Mouse (Mus musculus) G1E (cell line): ENCODE data around the gene Kif23. TPM values are rescaled to one million over a fixed set of nuclear protein-coding genes. Genes with fewer than 3 reads are reported as not detected.
A peak's percentile ranks its signal among the peaks of the same experiment; 100 is the strongest.

Source experiments
- ATAC-seq: 2 replicates; pipeline ENCODE4 v1.8.0; 2016; ENCODE audit warnings: mild to moderate bottlenecking; ENCODE audit not compliant: insufficient number of reproducible peaks, poor library complexity, low FRiP score, severe bottlenecking; ENCODE audit errors: extremely low read depth
- DNase-seq: peaks from one replicate; pipeline ENCODE4 v3.0.0; 2012; ENCODE audit warnings: low spot score
- H3K27me3 ChIP-seq: 2 replicates; pipeline ENCODE4 v1.6.1; 2012; ENCODE audit warnings: mild to moderate bottlenecking, low read length, inconsistent platforms; ENCODE audit not compliant: insufficient read depth
- H3K36me3 ChIP-seq: replicated peaks from 2 replicates; pipeline ENCODE3; 2012; ENCODE audit warnings: mild to moderate bottlenecking, inconsistent platforms
- H3K4me1 ChIP-seq: 2 replicates; pipeline ENCODE4 v1.6.1; 2012; ENCODE audit warnings: low read depth, low read length, inconsistent platforms, mixed read lengths; ENCODE audit not compliant: insufficient read depth
- H3K4me3 ChIP-seq: 2 replicates; pipeline ENCODE4 v1.5.1; 2012; ENCODE audit warnings: low read depth, mild to moderate bottlenecking, inconsistent platforms, low read length, moderate library complexity, mixed read lengths
- H3K9me3 ChIP-seq: replicated peaks from 2 replicates; pipeline ENCODE4 v1.6.1; 2012; ENCODE audit warnings: inconsistent platforms
- CTCF ChIP-seq: IDR thresholded peaks from 2 replicates; pipeline ENCODE4 v1.5.1; 2012; ENCODE audit warnings: low read depth, low read length, inconsistent platforms, mixed read lengths
- GATA1 ChIP-seq: IDR thresholded peaks from 2 replicates; pipeline ENCODE4 v1.6.1; 2012; ENCODE audit warnings: borderline replicate concordance, low read length, inconsistent platforms, mixed read lengths
- GATA2 ChIP-seq: IDR thresholded peaks from 2 replicates; pipeline ENCODE4 v1.6.1; 2012; ENCODE audit warnings: low read depth, low read length, inconsistent platforms, borderline replicate concordance
- POLR2AphosphoS5 ChIP-seq: IDR thresholded peaks from 2 replicates; pipeline ENCODE4 v1.6.1; 2012; ENCODE audit warnings: low read depth, low read length, inconsistent platforms; ENCODE audit not compliant: insufficient replicate concordance
- TAL1 ChIP-seq: conservative IDR thresholded peaks from 2 replicates; pipeline ENCODE4 v1.6.1; 2012; ENCODE audit warnings: low read depth, low read length, inconsistent platforms, mixed read lengths
- polyA plus RNA-seq: library from polyadenylated mRNA; stranded (reverse); fragments of >175 nt; gene quantifications from 2 replicates; pipeline ENCODE4 v1.2.3, GENCODE M21; 2012
- total RNA-seq, 2 experiments: library from RNA; stranded (forward) in 1 of 2; stranded (reverse) in 1 of 2; fragments of 200-1000 nt in 1 of 2; fragments of >200 nt in 1 of 2; fragmentation: Nextera tagmentation in 1 of 2; gene quantifications; 2 replicates each; pipeline ENCODE4 v1.2.3; 2014 to 2017

The Kif23 gene
- total and polyA plus RNA-seq, 3 experiments = 48.7 to 280 (median 271) TPM

GRCm38 (mm10) chr9:61904201-61904600 is 42.4 kb downstream of the Kif23 start:
- Histone ChIP-seq H3K4me3 (no peak overlapping the region), H3K27me3 (peaks cover 36% of the 10 kb centered on the region), H3K4me1 (peaks cover 29% of the 10 kb centered on the region), H3K36me3 (peaks cover 8% of the 10 kb centered on the region), H3K9me3 (no peaks in the 10 kb centered on the region)
- TF ChIP-seq TAL1 (no peak), GATA2 (no peak), POLR2AphosphoS5 (no peak), GATA1 (no peak), CTCF (no peak)
- no peak for DNase-seq
- ATAC-seq = no peak

GRCm38 (mm10) chr9:61902445-61902844 is 44.1 kb downstream of the Kif23 start:
- peaks cover 28% of the 10 kb centered on the region for H3K4me1 ChIP-seq
- no peak overlapping the region for H3K4me3 ChIP-seq
- TF ChIP-seq GATA2 = no peak
- no peak for TF ChIP-seq POLR2AphosphoS5
- no peak for TF ChIP-seq TAL1
- no peak for TF ChIP-seq GATA1
- TF ChIP-seq CTCF = no peak
- peaks cover 45% of the 10 kb centered on the region for H3K27me3 ChIP-seq
- no peaks in the 10 kb centered on the region for H3K9me3 ChIP-seq
- no peak for ATAC-seq
- DNase-seq = no peak
- no peaks in the 10 kb centered on the region for H3K36me3 ChIP-seq

- no peaks in the 10 kb centered on the region for H3K36me3 ChIP-seq
- TF ChIP-seq TAL1 (no peak), CTCF (no peak), GATA1 (no peak), GATA2 (no peak), POLR2AphosphoS5 (no peak)
- H3K27me3 ChIP-seq = peaks cover 51% of the 10 kb centered on the region
- H3K9me3 ChIP-seq = no peaks in the 10 kb centered on the region
- DNase-seq = no peak
- ATAC-seq = no peak
- peaks cover 21% of the 10 kb centered on the region for H3K4me1 ChIP-seq
- no peak overlapping the region for H3K4me3 ChIP-seq
Measured at GRCm38 (mm10) chr9:61901574-61901973, 45.0 kb downstream of the Kif23 start.

- peaks cover 67% of the 10 kb centered on the region for H3K27me3 ChIP-seq
- H3K4me1 ChIP-seq = peaks cover 19% of the 10 kb centered on the region
- no peaks in the 10 kb centered on the region for H3K9me3 ChIP-seq
- ATAC-seq (no peak), DNase-seq (no peak)
- no peaks in the 10 kb centered on the region for H3K36me3 ChIP-seq
- TF ChIP-seq GATA1 = no peak
- peak; percentile 63 for TF ChIP-seq CTCF
- no peak overlapping the region for H3K4me3 ChIP-seq
Measured at GRCm38 (mm10) chr9:61899804-61900203, 46.8 kb downstream of the Kif23 start.

- Histone ChIP-seq H3K27me3 (peaks cover 71% of the 10 kb centered on the region), H3K36me3 (no peaks in the 10 kb centered on the region), H3K4me3 (no peak overlapping the region), H3K9me3 (no peaks in the 10 kb centered on the region), H3K4me1 (peaks cover 16% of the 10 kb centered on the region)
- DNase-seq (peak; percentile 40), ATAC-seq (no peak)
- peak; percentile 58 for TF ChIP-seq CTCF
- TF ChIP-seq GATA1 = no peak
- no peak for TF ChIP-seq GATA2
- no peak for TF ChIP-seq POLR2AphosphoS5
- TF ChIP-seq TAL1 = no peak
Measured at GRCm38 (mm10) chr9:61898401-61898800, 48.2 kb downstream of the Kif23 start.

GRCm38 (mm10) chr9:61895014-61895413 is 51.6 kb downstream of the Kif23 start:
- peaks cover 9% of the 10 kb centered on the region; the same call in 1 of the 2 replicates for H3K4me1 ChIP-seq
- peaks cover 44% of the 10 kb centered on the region for H3K27me3 ChIP-seq
- no peaks in the 10 kb centered on the region for H3K36me3 ChIP-seq
- H3K9me3 ChIP-seq = no peaks in the 10 kb centered on the region
- H3K4me3 ChIP-seq = no peak overlapping the region
- ATAC-seq (no peak), DNase-seq (no peak)
- TF ChIP-seq GATA1 (no peak), CTCF (no peak), GATA2 (no peak), TAL1 (no peak), POLR2AphosphoS5 (no peak)
